9 mouse cellular contexts compared by ENCODE assay signal in genomic region chr17:83997778-83998177, GRCm38 (mm10).
DNase-seq lines count a peak whose midpoint lies in the region; ATAC-seq and TF ChIP-seq lines count a peak whose summit lies in the region.
"Had no signal": no experiment of that assay in that cellular context is flagged by ENCODE, and none has a peak within 500 bp of the region (broad histone marks: within the 10 kb centered on the region; RNA-seq: fewer than 3 reads in every experiment).

No protein-coding gene starts in this region.

- no peak overlapping the region for H3K27ac ChIP-seq in midbrain, embryonic 14.5 days (replicated peaks; ENCODE audit: low read depth, low read length)
- no peak overlapping the region for H3K27ac ChIP-seq in midbrain, embryonic 13.5 days
- H3K27ac ChIP-seq in bone marrow macrophage, adult 2 months (ENCODE audit: insufficient read depth, low read depth, low read length) = no peak overlapping the region
- peak overlapping the region; percentile 94 for H3K27ac ChIP-seq in stomach, embryonic 16.5 days (ENCODE audit: low read length)
- no peak overlapping the region for H3K27ac ChIP-seq in forebrain, embryonic 11.5 days (ENCODE audit: low read depth, low read length)
- H3K27ac ChIP-seq: embryonic facial prominence, embryonic 15.5 days had no signal

- ATAC-seq in midbrain, embryonic 14.5 days (ENCODE audit: low FRiP score, low TSS enrichment) = no peak
- no peak for ATAC-seq in midbrain, embryonic 13.5 days
- ATAC-seq in stomach, embryonic 16.5 days (ENCODE audit: insufficient read depth, low FRiP score) = no peak
- no peak for ATAC-seq in forebrain, embryonic 11.5 days (replicated peaks; ENCODE audit: low FRiP score)

- no peak for TF ChIP-seq POLR2A in bone marrow macrophage, adult 2 months (IDR thresholded peaks at IDR 0.05; ENCODE audit: borderline replicate concordance, low read depth, low read length)

- H3K36me3 ChIP-seq in midbrain, embryonic 14.5 days (ENCODE audit: control insufficient read depth, insufficient read depth, low read length) = no peaks in the 10 kb centered on the region
- H3K36me3 ChIP-seq in midbrain, embryonic 13.5 days = no peaks in the 10 kb centered on the region
- no peaks in the 10 kb centered on the region for H3K36me3 ChIP-seq in megakaryocyte, embryonic 14.5 days (replicated peaks; ENCODE audit: low read length)
- no peaks in the 10 kb centered on the region for H3K36me3 ChIP-seq in stomach, embryonic 16.5 days (ENCODE audit: control insufficient read depth, insufficient read depth, low read length)
- H3K36me3 ChIP-seq in forebrain, embryonic 11.5 days (ENCODE audit: control insufficient read depth, insufficient read depth, low read length) = no peaks in the 10 kb centered on the region
- H3K36me3 ChIP-seq: embryonic facial prominence, embryonic 15.5 days had no signal

- WGBS in midbrain, embryonic 14.5 days = 83% methylated on average over 11 of the region's 11 CpGs
- WGBS in midbrain, embryonic 13.5 days = 90% methylated on average over 11 of the region's 11 CpGs
- WGBS in stomach, embryonic 16.5 days = 80% methylated on average over 11 of the region's 11 CpGs
- WGBS in forebrain, embryonic 11.5 days = 86% methylated on average over 11 of the region's 11 CpGs

- peak; percentile 23 for DNase-seq in midbrain, embryonic 14.5 days
- DNase-seq in heart, postnatal 4 days = peak; percentile 81
- peak; percentile 36 to 74 for DNase-seq in layer of hippocampus, postnatal 25 days (ENCODE audit: extremely low spot score in 1 of 2, low spot score in 1 of 2)
- no peak for DNase-seq in forebrain, embryonic 11.5 days (ENCODE audit: low spot score)

- H3K4me3 ChIP-seq in midbrain, embryonic 14.5 days (replicated peaks; ENCODE audit: low read depth, low read length) = no peak overlapping the region
- H3K4me3 ChIP-seq in midbrain, embryonic 13.5 days (replicated peaks) = no peak overlapping the region
- no peak overlapping the region for H3K4me3 ChIP-seq in bone marrow macrophage, adult 2 months (ENCODE audit: insufficient read depth, low read length)
- peak overlapping the region; percentile 56 for H3K4me3 ChIP-seq in megakaryocyte, embryonic 14.5 days (replicated peaks)
- H3K4me3 ChIP-seq in stomach, embryonic 16.5 days (replicated peaks; ENCODE audit: low read length) = no peak overlapping the region
- H3K4me3 ChIP-seq in forebrain, embryonic 11.5 days (ENCODE audit: low read depth, low read length) = no peak overlapping the region
- H3K4me3 ChIP-seq: embryonic facial prominence, embryonic 15.5 days had no signal

- TF ChIP-seq CTCF in bone marrow macrophage, adult 2 months (IDR thresholded peaks at IDR 0.05; ENCODE audit: low read depth, low read length) = peak; percentile 76

- H3K9me3 ChIP-seq in midbrain, embryonic 14.5 days (ENCODE audit: control insufficient read depth, low read length) = no peaks in the 10 kb centered on the region
- no peaks in the 10 kb centered on the region for H3K9me3 ChIP-seq in midbrain, embryonic 13.5 days
- no peaks in the 10 kb centered on the region for H3K9me3 ChIP-seq in megakaryocyte, embryonic 14.5 days
- H3K9me3 ChIP-seq in stomach, embryonic 16.5 days (replicated peaks; ENCODE audit: control insufficient read depth, low read length) = no peaks in the 10 kb centered on the region
- H3K9me3 ChIP-seq in forebrain, embryonic 11.5 days (ENCODE audit: control insufficient read depth, low read length) = no peaks in the 10 kb centered on the region
- H3K9me3 ChIP-seq: embryonic facial prominence, embryonic 15.5 days had no signal

- no peaks in the 10 kb centered on the region for H3K4me1 ChIP-seq in midbrain, embryonic 14.5 days (ENCODE audit: control insufficient read depth, insufficient read depth, low read length)
- H3K4me1 ChIP-seq in midbrain, embryonic 13.5 days (replicated peaks) = no peaks in the 10 kb centered on the region
- H3K4me1 ChIP-seq in bone marrow macrophage, adult 2 months (ENCODE audit: control insufficient read depth, insufficient read depth, low read length) = peaks cover 4% of the 10 kb centered on the region; the same call in 1 of the 2 replicates
- peaks cover 71% of the 10 kb centered on the region for H3K4me1 ChIP-seq in megakaryocyte, embryonic 14.5 days
- H3K4me1 ChIP-seq in stomach, embryonic 16.5 days (ENCODE audit: control insufficient read depth, insufficient read depth, low read length) = 0 out of 2 replicates have a peak, but pooled peaks cover 7% of the 10 kb centered on the region
- no peaks in the 10 kb centered on the region for H3K4me1 ChIP-seq in forebrain, embryonic 11.5 days (replicated peaks; ENCODE audit: control insufficient read depth, insufficient read depth, low read length)

- no peak overlapping the region for H3K9ac ChIP-seq in midbrain, embryonic 14.5 days (replicated peaks; ENCODE audit: low read length)
- no peak overlapping the region for H3K9ac ChIP-seq in midbrain, embryonic 13.5 days (replicated peaks)
- H3K9ac ChIP-seq in stomach, embryonic 16.5 days (ENCODE audit: low read length) = peak overlapping the region; percentile 46
- H3K9ac ChIP-seq in forebrain, embryonic 11.5 days (ENCODE audit: low read length) = no peak overlapping the region
- H3K9ac ChIP-seq: embryonic facial prominence, embryonic 15.5 days had no signal

- H3K27me3 ChIP-seq in midbrain, embryonic 14.5 days (ENCODE audit: control insufficient read depth, insufficient read depth, low read length) = no peaks in the 10 kb centered on the region
- no peaks in the 10 kb centered on the region for H3K27me3 ChIP-seq in midbrain, embryonic 13.5 days
- H3K27me3 ChIP-seq in megakaryocyte, embryonic 14.5 days (replicated peaks) = peaks cover 42% of the 10 kb centered on the region
- H3K27me3 ChIP-seq in stomach, embryonic 16.5 days (ENCODE audit: control insufficient read depth, insufficient read depth, low read length) = no peaks in the 10 kb centered on the region
- H3K27me3 ChIP-seq in forebrain, embryonic 11.5 days (ENCODE audit: control insufficient read depth, insufficient read depth, low read length) = no peaks in the 10 kb centered on the region
- H3K27me3 ChIP-seq: embryonic facial prominence, embryonic 15.5 days had no signal

- H3K4me2 ChIP-seq in midbrain, embryonic 14.5 days (ENCODE audit: low read length) = no peak overlapping the region
- H3K4me2 ChIP-seq in midbrain, embryonic 13.5 days (replicated peaks) = no peak overlapping the region
- H3K4me2 ChIP-seq in stomach, embryonic 16.5 days (ENCODE audit: low read depth, low read length) = peak overlapping the region; percentile 33; the same call in 1 of the 2 replicates
- H3K4me2 ChIP-seq in forebrain, embryonic 11.5 days (ENCODE audit: low read depth, low read length, severe bottlenecking) = no peak overlapping the region
- H3K4me2 ChIP-seq: embryonic facial prominence, embryonic 15.5 days had no signal
